Mouse (Mus musculus): ENCODE measurements at regions not wholly inside any gene's neighbourhood (a gene's known extent, or its start where the extent isn't known, plus 50 kb on each side); places are given as distances from the start of the nearest gene placed in this dataset.

DNA sequence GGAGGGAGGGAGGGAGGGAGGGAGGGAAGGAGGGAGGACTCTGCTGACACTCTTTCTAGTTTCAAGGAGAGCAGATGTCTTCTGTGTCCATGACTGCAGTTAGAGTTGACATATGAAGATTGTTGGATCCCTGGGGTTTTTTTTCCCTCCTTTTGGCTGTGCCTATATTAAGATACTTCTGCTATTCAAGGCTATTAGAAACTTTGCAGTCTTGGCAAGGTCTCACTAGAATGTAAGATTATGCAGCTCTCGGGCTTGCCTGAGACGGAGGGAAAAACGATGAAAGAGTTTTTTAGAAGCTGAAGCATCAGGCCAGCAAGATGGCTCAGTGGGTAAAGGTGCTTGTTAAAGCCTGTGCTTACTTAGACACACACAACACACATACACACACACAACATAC lies 83.5 kb upstream of the Sfswap start:
- H3K36me3 ChIP-seq (ENCODE audit: control insufficient read depth, insufficient read depth), result no peaks in the 10 kb centered on the region
- H3K4me3 ChIP-seq (ENCODE audit: insufficient read depth, poor library complexity, severe bottlenecking), result no peak overlapping the region
- H3K27me3 ChIP-seq (ENCODE audit: control insufficient read depth, insufficient read depth, insufficient read length), result no peaks in the 10 kb centered on the region
- no peaks in the 10 kb centered on the region for H3K79me3 ChIP-seq (ENCODE audit: low read depth)
- TF ChIP-seq MYOG (IDR thresholded peaks at IDR 0.05; ENCODE audit: control insufficient read depth, extremely low read depth, insufficient read length) (no peak), CTCF (IDR thresholded peaks at IDR 0.05; ENCODE audit: control insufficient read depth, insufficient read depth, insufficient read length) (no peak), MAX (IDR thresholded peaks at IDR 0.05) (no peak), CEBPB (IDR thresholded peaks at IDR 0.05; ENCODE audit: low read depth) (no peak)
- H3ac ChIP-seq (ENCODE audit: control insufficient read depth, insufficient read length, low read depth), result no peak overlapping the region
- no peaks in the 10 kb centered on the region for H3K79me2 ChIP-seq (ENCODE audit: control insufficient read depth, insufficient read depth)

DNA sequence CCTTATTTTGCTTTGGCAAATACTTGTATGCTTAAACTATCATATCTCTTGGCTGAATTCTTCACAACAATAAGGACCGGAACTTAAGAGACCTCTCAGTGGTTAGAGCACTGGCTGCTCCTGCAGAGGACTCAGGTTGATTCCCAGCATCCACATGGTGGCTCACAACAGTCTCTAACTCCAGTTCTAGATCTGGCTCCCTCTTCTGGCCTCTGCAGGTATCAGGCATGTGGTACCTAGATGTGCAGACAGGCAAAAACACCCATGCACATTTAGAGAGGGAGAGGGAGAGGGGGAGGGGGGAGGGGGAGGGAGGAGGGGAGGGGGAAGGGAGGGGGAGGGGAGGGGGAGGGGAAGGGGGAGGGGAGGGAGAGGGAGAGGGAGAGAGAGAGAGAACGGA lies 80.0 kb upstream of the Sfswap start:
- H3K79me3 ChIP-seq (ENCODE audit: low read depth), result no peaks in the 10 kb centered on the region
- H3K36me3 ChIP-seq (ENCODE audit: control insufficient read depth, insufficient read depth), result no peaks in the 10 kb centered on the region
- no peak overlapping the region for H3ac ChIP-seq (ENCODE audit: control insufficient read depth, insufficient read length, low read depth)
- H3K79me2 ChIP-seq (ENCODE audit: control insufficient read depth, insufficient read depth), result no peaks in the 10 kb centered on the region
- H3K4me3 ChIP-seq (ENCODE audit: insufficient read depth, poor library complexity, severe bottlenecking), result no peak overlapping the region
- H3K27me3 ChIP-seq (ENCODE audit: control insufficient read depth, insufficient read depth, insufficient read length), result peaks cover 2% of the 10 kb centered on the region
- TF ChIP-seq MYOG (IDR thresholded peaks at IDR 0.05; ENCODE audit: control insufficient read depth, extremely low read depth, insufficient read length), result no peak
- no peak for TF ChIP-seq MAX (IDR thresholded peaks at IDR 0.05)
- no peak for TF ChIP-seq FOSL1 (IDR thresholded peaks at IDR 0.05; ENCODE audit: insufficient read depth, low read length, poor library complexity, severe bottlenecking)
- TF ChIP-seq MYOD1 (IDR thresholded peaks at IDR 0.05; ENCODE audit: control insufficient read depth, insufficient read length, low read depth), result no peak
- no peak for TF ChIP-seq USF1 (IDR thresholded peaks at IDR 0.05; ENCODE audit: low read depth)
- TF ChIP-seq CTCF (IDR thresholded peaks at IDR 0.05; ENCODE audit: control insufficient read depth, insufficient read depth, insufficient read length), result no peak
- no peak for TF ChIP-seq CEBPB (IDR thresholded peaks at IDR 0.05; ENCODE audit: low read depth)

DNA sequence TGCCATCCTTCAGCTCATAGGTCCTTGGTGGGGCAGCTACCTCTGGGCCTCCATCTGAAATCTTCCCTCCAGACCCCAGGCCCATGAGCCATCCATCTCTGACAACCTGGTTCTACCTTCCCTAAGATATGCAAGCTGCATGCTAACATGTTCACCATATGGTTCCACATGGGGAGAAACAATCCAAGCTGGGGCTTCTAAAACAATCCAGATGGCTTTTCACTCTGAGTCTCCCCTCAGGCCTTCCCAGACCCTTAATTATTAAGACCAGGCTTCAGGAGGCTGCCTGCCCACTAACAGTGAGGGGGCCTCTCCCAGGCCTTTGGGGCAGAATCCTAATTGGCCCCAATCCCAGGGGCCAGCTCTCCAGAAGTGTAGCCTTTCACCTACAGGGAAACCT lies 71.1 kb upstream of the Sfswap start:
- H3K4me3 ChIP-seq (ENCODE audit: insufficient read depth, poor library complexity, severe bottlenecking), result no peak overlapping the region
- H3K36me3 ChIP-seq (ENCODE audit: control insufficient read depth, insufficient read depth), result no peaks in the 10 kb centered on the region
- peaks cover 18% of the 10 kb centered on the region for H3K27me3 ChIP-seq (ENCODE audit: control insufficient read depth, insufficient read depth, insufficient read length)
- H3ac ChIP-seq (ENCODE audit: control insufficient read depth, insufficient read length, low read depth), result no peak overlapping the region
- H3K79me2 ChIP-seq (ENCODE audit: control insufficient read depth, insufficient read depth), result no peaks in the 10 kb centered on the region
- no peaks in the 10 kb centered on the region for H3K79me3 ChIP-seq (ENCODE audit: low read depth)
- TF ChIP-seq FOSL1 (IDR thresholded peaks at IDR 0.05; ENCODE audit: insufficient read depth, low read length, poor library complexity, severe bottlenecking) (no peak), MYOD1 (IDR thresholded peaks at IDR 0.05; ENCODE audit: control insufficient read depth, insufficient read length, low read depth) (no peak), USF1 (IDR thresholded peaks at IDR 0.05; ENCODE audit: low read depth) (no peak), CTCF (IDR thresholded peaks at IDR 0.05; ENCODE audit: control insufficient read depth, insufficient read depth, insufficient read length) (no peak), CEBPB (IDR thresholded peaks at IDR 0.05; ENCODE audit: low read depth) (no peak), MYOG (IDR thresholded peaks at IDR 0.05; ENCODE audit: control insufficient read depth, extremely low read depth, insufficient read length) (no peak), MAX (IDR thresholded peaks at IDR 0.05) (no peak)

- Histone ChIP-seq H3K79me2 (ENCODE audit: control insufficient read depth, insufficient read depth) (no peaks in the 10 kb centered on the region), H3K27me3 (ENCODE audit: control insufficient read depth, insufficient read depth, insufficient read length) (peaks cover 18% of the 10 kb centered on the region), H3K36me3 (ENCODE audit: control insufficient read depth, insufficient read depth) (no peaks in the 10 kb centered on the region), H3K4me3 (ENCODE audit: insufficient read depth, poor library complexity, severe bottlenecking) (no peak overlapping the region), H3K79me3 (ENCODE audit: low read depth) (no peaks in the 10 kb centered on the region), H3ac (ENCODE audit: control insufficient read depth, insufficient read length, low read depth) (no peak overlapping the region)
- TF ChIP-seq FOSL1 (IDR thresholded peaks at IDR 0.05; ENCODE audit: insufficient read depth, low read length, poor library complexity, severe bottlenecking), result no peak
- no peak for TF ChIP-seq USF1 (IDR thresholded peaks at IDR 0.05; ENCODE audit: low read depth)
- no peak for TF ChIP-seq MYOG (IDR thresholded peaks at IDR 0.05; ENCODE audit: control insufficient read depth, extremely low read depth, insufficient read length)
- TF ChIP-seq MAX (IDR thresholded peaks at IDR 0.05), result no peak
- TF ChIP-seq CTCF (IDR thresholded peaks at IDR 0.05; ENCODE audit: control insufficient read depth, insufficient read depth, insufficient read length), result no peak
- no peak for TF ChIP-seq MYOD1 (IDR thresholded peaks at IDR 0.05; ENCODE audit: control insufficient read depth, insufficient read length, low read depth)
- TF ChIP-seq CEBPB (IDR thresholded peaks at IDR 0.05; ENCODE audit: low read depth), result no peak
Observed at GRCm38 (mm10) chr5:129430330-129430729, 70.7 kb upstream of the Sfswap start.

DNA sequence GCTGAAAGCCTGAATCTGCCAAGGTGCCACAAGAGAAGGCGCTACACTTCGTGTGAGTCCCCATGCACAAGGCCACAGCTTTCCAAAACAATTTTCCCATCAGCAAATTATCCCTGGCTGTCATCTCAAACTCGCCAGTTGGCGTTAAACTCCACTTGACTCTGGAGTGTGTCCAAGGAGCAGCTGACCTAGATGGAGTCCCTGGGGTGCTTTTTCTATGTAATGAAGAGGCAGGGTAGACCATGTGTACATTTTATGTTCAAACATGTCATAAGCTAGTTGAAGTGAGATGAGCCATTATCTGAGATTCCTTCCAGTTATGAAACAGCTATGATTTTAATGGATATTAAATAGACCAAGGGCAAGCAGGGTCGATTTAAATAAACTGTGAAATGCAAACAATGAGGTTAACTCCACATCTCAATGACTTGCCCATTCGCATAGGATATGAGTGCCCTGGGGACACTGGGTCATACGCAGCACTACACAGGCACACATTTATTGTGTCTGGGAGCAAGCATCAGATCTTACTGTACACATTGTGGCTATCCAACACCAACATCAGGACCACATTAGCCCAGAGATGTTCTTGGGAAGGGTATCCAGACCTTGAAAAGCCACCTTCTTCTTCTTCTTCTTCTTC lies 51.0 kb upstream of the Sfswap start:
- Histone ChIP-seq H3K79me2 (ENCODE audit: control insufficient read depth, insufficient read depth) (no peaks in the 10 kb centered on the region), H3K4me3 (ENCODE audit: insufficient read depth, poor library complexity, severe bottlenecking) (no peak overlapping the region), H3K27me3 (ENCODE audit: control insufficient read depth, insufficient read depth, insufficient read length) (peaks cover 9% of the 10 kb centered on the region), H3ac (ENCODE audit: control insufficient read depth, insufficient read length, low read depth) (no peak overlapping the region), H3K79me3 (ENCODE audit: low read depth) (no peaks in the 10 kb centered on the region), H3K36me3 (ENCODE audit: control insufficient read depth, insufficient read depth) (no peaks in the 10 kb centered on the region)
- no peak for TF ChIP-seq MYOD1 (IDR thresholded peaks at IDR 0.05; ENCODE audit: control insufficient read depth, insufficient read length, low read depth)
- TF ChIP-seq CEBPB (IDR thresholded peaks at IDR 0.05; ENCODE audit: low read depth), result no peak
- TF ChIP-seq FOSL1 (IDR thresholded peaks at IDR 0.05; ENCODE audit: insufficient read depth, low read length, poor library complexity, severe bottlenecking), result no peak
- TF ChIP-seq USF1 (IDR thresholded peaks at IDR 0.05; ENCODE audit: low read depth), result no peak
- TF ChIP-seq MYOG (IDR thresholded peaks at IDR 0.05; ENCODE audit: control insufficient read depth, extremely low read depth, insufficient read length), result no peak
- TF ChIP-seq MAX (IDR thresholded peaks at IDR 0.05), result no peak
- no peak for TF ChIP-seq CTCF (IDR thresholded peaks at IDR 0.05; ENCODE audit: control insufficient read depth, insufficient read depth, insufficient read length)

Measured in C2C12 (cell line).